Mouse (Mus musculus): Measurements from ENCODE around the gene Megf9. TPM values are rescaled to one million over a fixed set of nuclear protein-coding genes. Genes with fewer than 3 reads are reported as not detected.
A peak's percentile ranks its signal among the peaks of the same experiment; 100 is the strongest.

Gene Megf9
- polyA plus RNA-seq, 1 experiment from 2014 or later: 5.9 TPM

- no peaks in the 10 kb centered on the region for H3K36me3 ChIP-seq (ENCODE audit: control insufficient read depth, insufficient read depth, low read length)
- no peak for ATAC-seq (replicated peaks; ENCODE audit: insufficient number of reproducible peaks, low FRiP score, low TSS enrichment)
- H3K4me2 ChIP-seq: peak overlapping the region; percentile 88
- H3K27me3 ChIP-seq (ENCODE audit: control insufficient read depth, insufficient read depth, low read length): no peaks in the 10 kb centered on the region
- H3K27ac ChIP-seq (ENCODE audit: low read depth, low read length): no peak overlapping the region
- peaks cover 6% of the 10 kb centered on the region; the same call in 1 of the 2 replicates for H3K4me1 ChIP-seq (ENCODE audit: control insufficient read depth, insufficient read depth, low read length)
- 70% methylated on average over 3 of the region's 3 CpGs for WGBS (ENCODE audit: insufficient replicate concordance)
- H3K9ac ChIP-seq (ENCODE audit: low read depth, low read length): no peak overlapping the region
- no peaks in the 10 kb centered on the region for H3K9me3 ChIP-seq (replicated peaks; ENCODE audit: control insufficient read depth, low read length)
- H3K4me3 ChIP-seq (ENCODE audit: low read depth, low read length): peak overlapping the region; percentile 87
Measured at GRCm38 (mm10) chr4:70533056-70533805, 1.6 kb downstream of the Megf9 start.

DNA sequence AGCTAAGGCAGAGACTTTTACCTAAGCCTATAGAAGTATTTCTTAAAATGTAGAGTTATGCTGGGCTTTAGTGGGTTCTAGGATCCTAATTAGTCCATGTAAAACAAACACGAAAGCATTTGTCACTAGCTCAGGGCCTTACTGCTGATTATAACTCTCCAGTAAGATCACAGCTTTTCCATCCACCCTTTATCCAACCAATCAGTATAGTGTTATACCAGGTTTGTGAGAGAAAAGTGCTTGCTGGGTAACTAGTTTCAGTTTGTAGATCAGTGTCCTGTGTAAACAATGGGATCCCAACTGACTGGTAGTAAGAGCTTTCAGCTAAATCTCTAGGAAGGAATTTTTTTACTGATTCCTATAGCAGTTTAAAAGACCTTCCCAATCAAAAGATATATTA, 3.8 kb downstream of the Megf9 start:
- Histone ChIP-seq H3K36me3 (ENCODE audit: control insufficient read depth, insufficient read depth, low read length) (no peaks in the 10 kb centered on the region), H3K9ac (ENCODE audit: low read depth, low read length) (no peak overlapping the region), H3K4me3 (ENCODE audit: low read depth, low read length) (no peak overlapping the region), H3K27ac (ENCODE audit: low read depth, low read length) (no peak overlapping the region), H3K9me3 (replicated peaks; ENCODE audit: control insufficient read depth, low read length) (no peaks in the 10 kb centered on the region), H3K4me2 (no peak overlapping the region), H3K4me1 (ENCODE audit: control insufficient read depth, insufficient read depth, low read length) (peaks cover 6% of the 10 kb centered on the region; the same call in 1 of the 2 replicates), H3K27me3 (ENCODE audit: control insufficient read depth, insufficient read depth, low read length) (no peaks in the 10 kb centered on the region)
- no peak for ATAC-seq (replicated peaks; ENCODE audit: insufficient number of reproducible peaks, low FRiP score, low TSS enrichment)
- 95% methylated on average over 1 of the region's 1 CpGs for WGBS (ENCODE audit: insufficient replicate concordance)

GRCm38 (mm10) chr4:70528622-70529021, 6.2 kb downstream of the Megf9 start:
- Histone ChIP-seq H3K36me3 (ENCODE audit: control insufficient read depth, insufficient read depth, low read length) (no peaks in the 10 kb centered on the region), H3K9me3 (replicated peaks; ENCODE audit: control insufficient read depth, low read length) (no peaks in the 10 kb centered on the region), H3K4me2 (no peak overlapping the region), H3K27ac (ENCODE audit: low read depth, low read length) (no peak overlapping the region), H3K4me3 (ENCODE audit: low read depth, low read length) (no peak overlapping the region), H3K9ac (ENCODE audit: low read depth, low read length) (no peak overlapping the region), H3K4me1 (ENCODE audit: control insufficient read depth, insufficient read depth, low read length) (no peaks in the 10 kb centered on the region), H3K27me3 (ENCODE audit: control insufficient read depth, insufficient read depth, low read length) (no peaks in the 10 kb centered on the region)
- WGBS (ENCODE audit: insufficient replicate concordance): 84% methylated on average over 3 of the region's 3 CpGs
- ATAC-seq (replicated peaks; ENCODE audit: insufficient number of reproducible peaks, low FRiP score, low TSS enrichment): no peak

- Histone ChIP-seq H3K4me3 (ENCODE audit: low read depth, low read length) (no peak overlapping the region), H3K9ac (ENCODE audit: low read depth, low read length) (no peak overlapping the region), H3K4me2 (no peak overlapping the region), H3K9me3 (replicated peaks; ENCODE audit: control insufficient read depth, low read length) (no peaks in the 10 kb centered on the region), H3K27me3 (ENCODE audit: control insufficient read depth, insufficient read depth, low read length) (no peaks in the 10 kb centered on the region), H3K4me1 (ENCODE audit: control insufficient read depth, insufficient read depth, low read length) (no peaks in the 10 kb centered on the region), H3K27ac (ENCODE audit: low read depth, low read length) (no peak overlapping the region), H3K36me3 (ENCODE audit: control insufficient read depth, insufficient read depth, low read length) (no peaks in the 10 kb centered on the region)
- 56% methylated on average over 2 of the region's 2 CpGs for WGBS (ENCODE audit: insufficient replicate concordance)
- ATAC-seq (replicated peaks; ENCODE audit: insufficient number of reproducible peaks, low FRiP score, low TSS enrichment): no peak
Measured at GRCm38 (mm10) chr4:70523346-70523745, 11.4 kb downstream of the Megf9 start.

- WGBS (ENCODE audit: insufficient replicate concordance): 87% methylated on average over 1 of the region's 1 CpGs
- no peaks in the 10 kb centered on the region for H3K4me1 ChIP-seq (ENCODE audit: control insufficient read depth, insufficient read depth, low read length)
- no peaks in the 10 kb centered on the region for H3K36me3 ChIP-seq (ENCODE audit: control insufficient read depth, insufficient read depth, low read length)
- no peak overlapping the region for H3K4me2 ChIP-seq
- no peaks in the 10 kb centered on the region for H3K27me3 ChIP-seq (ENCODE audit: control insufficient read depth, insufficient read depth, low read length)
- H3K27ac ChIP-seq (ENCODE audit: low read depth, low read length): no peak overlapping the region
- no peak overlapping the region for H3K9ac ChIP-seq (ENCODE audit: low read depth, low read length)
- H3K9me3 ChIP-seq (replicated peaks; ENCODE audit: control insufficient read depth, low read length): no peaks in the 10 kb centered on the region
- H3K4me3 ChIP-seq (ENCODE audit: low read depth, low read length): no peak overlapping the region
- ATAC-seq (replicated peaks; ENCODE audit: insufficient number of reproducible peaks, low FRiP score, low TSS enrichment): no peak
Measured at GRCm38 (mm10) chr4:70521506-70522292, 13.1 kb downstream of the Megf9 start.

GRCm38 (mm10) chr4:70517646-70518045, 17.1 kb downstream of the Megf9 start:
- Histone ChIP-seq H3K36me3 (ENCODE audit: control insufficient read depth, insufficient read depth, low read length) (no peaks in the 10 kb centered on the region), H3K4me3 (ENCODE audit: low read depth, low read length) (no peak overlapping the region), H3K4me2 (no peak overlapping the region), H3K4me1 (ENCODE audit: control insufficient read depth, insufficient read depth, low read length) (no peaks in the 10 kb centered on the region), H3K9ac (ENCODE audit: low read depth, low read length) (no peak overlapping the region), H3K27me3 (ENCODE audit: control insufficient read depth, insufficient read depth, low read length) (no peaks in the 10 kb centered on the region), H3K9me3 (replicated peaks; ENCODE audit: control insufficient read depth, low read length) (no peaks in the 10 kb centered on the region), H3K27ac (ENCODE audit: low read depth, low read length) (no peak overlapping the region)
- WGBS (ENCODE audit: insufficient replicate concordance): 56% methylated on average over 1 of the region's 1 CpGs
- no peak for ATAC-seq (replicated peaks; ENCODE audit: insufficient number of reproducible peaks, low FRiP score, low TSS enrichment)

DNA sequence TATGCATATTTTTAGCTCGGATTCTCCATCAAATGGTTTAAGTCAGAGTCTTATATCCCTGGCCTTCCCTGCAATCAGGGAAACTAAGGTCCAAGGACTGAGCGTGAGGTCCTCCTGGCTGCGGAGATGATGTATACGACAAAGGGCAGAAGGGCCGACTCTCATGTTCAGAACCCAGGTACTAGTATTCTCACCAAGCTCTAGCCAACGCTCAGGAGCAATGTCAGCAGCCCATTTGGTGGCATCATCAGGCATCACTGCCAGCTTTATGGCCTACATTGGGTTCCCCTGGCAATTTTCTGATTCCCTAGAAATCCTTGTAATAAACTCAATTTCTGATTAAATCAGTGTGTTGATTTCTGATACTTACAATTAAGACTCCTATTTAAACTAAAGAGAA, 18.5 kb downstream of the Megf9 start:
- ATAC-seq (replicated peaks; ENCODE audit: insufficient number of reproducible peaks, low FRiP score, low TSS enrichment): no peak
- H3K36me3 ChIP-seq (ENCODE audit: control insufficient read depth, insufficient read depth, low read length): no peaks in the 10 kb centered on the region
- H3K27ac ChIP-seq (ENCODE audit: low read depth, low read length): no peak overlapping the region
- no peaks in the 10 kb centered on the region for H3K9me3 ChIP-seq (replicated peaks; ENCODE audit: control insufficient read depth, low read length)
- H3K4me2 ChIP-seq: no peak overlapping the region
- no peaks in the 10 kb centered on the region for H3K27me3 ChIP-seq (ENCODE audit: control insufficient read depth, insufficient read depth, low read length)
- 76% methylated on average over 6 of the region's 6 CpGs for WGBS (ENCODE audit: insufficient replicate concordance)
- no peak overlapping the region for H3K9ac ChIP-seq (ENCODE audit: low read depth, low read length)
- no peaks in the 10 kb centered on the region for H3K4me1 ChIP-seq (ENCODE audit: control insufficient read depth, insufficient read depth, low read length)
- H3K4me3 ChIP-seq (ENCODE audit: low read depth, low read length): no peak overlapping the region

DNA sequence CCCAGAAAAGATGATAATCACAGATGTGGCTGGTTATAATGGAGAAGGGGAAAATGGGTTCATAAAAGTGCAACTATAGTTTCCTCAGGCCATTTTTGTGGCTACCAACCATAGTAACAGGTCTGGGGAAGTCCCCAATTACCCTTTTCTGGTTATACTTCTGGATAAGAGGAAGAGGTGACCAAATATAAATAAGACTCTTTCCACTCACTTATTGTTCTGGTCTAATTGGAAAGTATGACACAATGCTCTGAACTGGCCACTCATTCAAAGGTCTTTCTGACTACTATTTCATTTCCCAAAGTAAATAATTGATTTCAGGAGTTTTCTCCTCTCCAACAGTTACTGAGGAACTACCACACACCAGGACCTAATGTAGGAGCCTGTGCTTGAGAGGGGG, 19.3 kb downstream of the Megf9 start:
- H3K9me3 ChIP-seq (replicated peaks; ENCODE audit: control insufficient read depth, low read length): no peaks in the 10 kb centered on the region
- no peak overlapping the region for H3K4me3 ChIP-seq (ENCODE audit: low read depth, low read length)
- no peak overlapping the region for H3K4me2 ChIP-seq
- H3K9ac ChIP-seq (ENCODE audit: low read depth, low read length): no peak overlapping the region
- H3K27ac ChIP-seq (ENCODE audit: low read depth, low read length): no peak overlapping the region
- H3K36me3 ChIP-seq (ENCODE audit: control insufficient read depth, insufficient read depth, low read length): no peaks in the 10 kb centered on the region
- H3K4me1 ChIP-seq (ENCODE audit: control insufficient read depth, insufficient read depth, low read length): no peaks in the 10 kb centered on the region
- H3K27me3 ChIP-seq (ENCODE audit: control insufficient read depth, insufficient read depth, low read length): no peaks in the 10 kb centered on the region
- no peak for ATAC-seq (replicated peaks; ENCODE audit: insufficient number of reproducible peaks, low FRiP score, low TSS enrichment)

Data from heart, embryonic 11.5 days (tissue).